Mouse (Mus musculus) heart, postnatal 0 days (tissue): ENCODE data around the gene Pla2g2c. TPM values are rescaled to one million over a fixed set of nuclear protein-coding genes. Genes with fewer than 3 reads are reported as not detected.

Experiments
- ATAC-seq: fragments of 200-750 bp; cut with Nextera tagmentation; 2 replicates; pipeline ENCODE4 v1.8.0; 2017; ENCODE audit warnings: low read depth, moderate number of reproducible peaks, moderate library complexity; ENCODE audit not compliant: insufficient read depth
- DNase-seq: peaks from one replicate; pipeline ENCODE4 v3.0.0-alpha.2; 2016; ENCODE audit warnings: low spot score
- H3K27ac ChIP-seq: fragments of 300-500 bp; sonication (generic); 2 replicates; pipeline ENCODE4 v1.5.1; 2014; ENCODE audit warnings: low read depth, mild to moderate bottlenecking
- H3K27me3 ChIP-seq: fragments of 300-500 bp; sonication (generic); 2 replicates; pipeline ENCODE4 v1.6.1; 2014; ENCODE audit warnings: low read length, mixed read lengths; ENCODE audit not compliant: control insufficient read depth, insufficient read depth
- H3K36me3 ChIP-seq: fragments of 300-500 bp; sonication (generic); replicated peaks from 2 replicates; pipeline ENCODE4 v1.6.1; 2014; ENCODE audit warnings: low read length, mixed read lengths; ENCODE audit not compliant: control insufficient read depth, insufficient read depth
- H3K4me1 ChIP-seq: fragments of 300-500 bp; sonication (generic); 2 replicates; pipeline ENCODE4 v1.6.1; 2014; ENCODE audit warnings: antibody characterized with exemption; ENCODE audit not compliant: control insufficient read depth, insufficient read depth
- H3K4me2 ChIP-seq: fragments of 300-500 bp; sonication (generic); 2 replicates; pipeline ENCODE4 v1.6.1; 2014; ENCODE audit warnings: low read depth, mild to moderate bottlenecking, low read length, moderate library complexity
- H3K4me3 ChIP-seq: fragments of 300-500 bp; sonication (generic); 2 replicates; pipeline ENCODE4 v1.5.1; 2014; ENCODE audit warnings: low read depth, low read length
- H3K9ac ChIP-seq: fragments of 300-500 bp; sonication (generic); replicated peaks from 2 replicates; pipeline ENCODE4 v1.6.1; 2014; ENCODE audit warnings: low read depth, low read length, mixed read lengths
- H3K9me3 ChIP-seq: fragments of 300-500 bp; sonication (generic); replicated peaks from 2 replicates; pipeline ENCODE4 v1.6.1; 2016; ENCODE audit warnings: low read length; ENCODE audit not compliant: control insufficient read depth
- CTCF ChIP-seq: IDR thresholded peaks from 2 replicates; pipeline ENCODE4 v1.5.1; 2016; ENCODE audit warnings: antibody characterized with exemption, control low read depth, low read depth
- EP300 ChIP-seq: IDR thresholded peaks from 2 replicates; pipeline ENCODE4 v1.6.1; 2016; ENCODE audit warnings: antibody characterized with exemption, low read depth
- WGBS: fragments of 180-500 bp; shearing (Covaris S2); extraction: QIAGEN DNeasy Blood & Tissue Kit; methylation state at CpG from one replicate; pipeline ENCODE4 v1.1.7; 2014; 5-methylcytosine and 5-hydroxymethylcytosine counted together
- polyA plus RNA-seq: library from polyadenylated mRNA; unstranded; fragments of >200 nt; fragmentation: Nextera tagmentation; extraction: Ambion mirVana; gene quantifications from 2 replicates; pipeline ENCODE4 v1.2.1, GENCODE M21; 2015
- total RNA-seq: library from RNA; depleted of rRNA; stranded (reverse); fragments of >200 nt; gene quantifications from 2 replicates; pipeline ENCODE4 v1.2.3, GENCODE M21; 2014; ENCODE audit warnings: low replicate concordance

The Pla2g2c gene
- total and polyA plus RNA-seq, 2 experiments from 2014 or later: 0.27 TPM; not detected in 1

- Histone ChIP-seq H3K27ac (no peak overlapping the region), H3K4me3 (no peak overlapping the region), H3K36me3 (no peaks in the 10 kb centered on the region), H3K4me2 (no peak overlapping the region), H3K4me1 (no peaks in the 10 kb centered on the region), H3K9ac (no peak overlapping the region), H3K9me3 (no peaks in the 10 kb centered on the region), H3K27me3 (peaks cover 11% of the 10 kb centered on the region; the same call in 1 of the 2 replicates)
- 40% methylated on average over 7 of the region's 7 CpGs for WGBS
- ATAC-seq (no peak), DNase-seq (no peak)
- no peak for TF ChIP-seq CTCF
- no peak for TF ChIP-seq EP300
Observed at GRCm38 (mm10) chr4:138739136-138739851, 14.7 kb downstream of the Pla2g2c start.

- H3K27me3 ChIP-seq: peaks cover 33% of the 10 kb centered on the region
- no peak overlapping the region for H3K27ac ChIP-seq
- H3K9ac ChIP-seq: no peak overlapping the region
- no peaks in the 10 kb centered on the region for H3K9me3 ChIP-seq
- TF ChIP-seq CTCF (no peak), EP300 (no peak)
- no peak overlapping the region for H3K4me3 ChIP-seq
- no peak overlapping the region for H3K4me2 ChIP-seq
- 65% methylated on average over 4 of the region's 4 CpGs for WGBS
- H3K36me3 ChIP-seq: no peaks in the 10 kb centered on the region
- H3K4me1 ChIP-seq: no peaks in the 10 kb centered on the region
- ATAC-seq: no peak
- no peak for DNase-seq
Observed at GRCm38 (mm10) chr4:138745884-138746283, 21.3 kb downstream of the Pla2g2c start.

- no peaks in the 10 kb centered on the region for H3K4me1 ChIP-seq
- ATAC-seq (no peak), DNase-seq (no peak)
- WGBS: 76% methylated on average over 9 of the region's 9 CpGs
- H3K27ac ChIP-seq: no peak overlapping the region
- H3K4me2 ChIP-seq: no peak overlapping the region
- TF ChIP-seq CTCF (no peak), EP300 (no peak)
- H3K27me3 ChIP-seq: peaks cover 28% of the 10 kb centered on the region
- H3K4me3 ChIP-seq: no peak overlapping the region
- H3K9me3 ChIP-seq: no peaks in the 10 kb centered on the region
- no peaks in the 10 kb centered on the region for H3K36me3 ChIP-seq
- no peak overlapping the region for H3K9ac ChIP-seq
Observed at GRCm38 (mm10) chr4:138746866-138747265, 22.3 kb downstream of the Pla2g2c start.

GRCm38 (mm10) chr4:138747851-138748250, 23.3 kb downstream of the Pla2g2c start:
- Histone ChIP-seq H3K27ac (no peak overlapping the region), H3K9me3 (no peaks in the 10 kb centered on the region), H3K4me2 (no peak overlapping the region), H3K27me3 (peaks cover 28% of the 10 kb centered on the region), H3K9ac (no peak overlapping the region), H3K4me3 (no peak overlapping the region), H3K36me3 (no peaks in the 10 kb centered on the region), H3K4me1 (no peaks in the 10 kb centered on the region)
- TF ChIP-seq CTCF: no peak
- no peak for TF ChIP-seq EP300
- WGBS: 67% methylated on average over 10 of the region's 10 CpGs
- no peak for DNase-seq
- no peak for ATAC-seq

GRCm38 (mm10) chr4:138748369-138749072, 23.9 kb downstream of the Pla2g2c start:
- ATAC-seq (peak; percentile 40; the same call in 1 of the 2 replicates), DNase-seq (peak; percentile 16)
- Histone ChIP-seq H3K27me3 (peaks cover 22% of the 10 kb centered on the region), H3K9ac (no peak overlapping the region), H3K4me2 (no peak overlapping the region), H3K27ac (no peak overlapping the region), H3K36me3 (no peaks in the 10 kb centered on the region), H3K4me3 (no peak overlapping the region), H3K4me1 (no peaks in the 10 kb centered on the region), H3K9me3 (no peaks in the 10 kb centered on the region)
- 45% methylated on average over 8 of the region's 8 CpGs for WGBS
- TF ChIP-seq EP300 (no peak), CTCF (peak; percentile 80)

- Histone ChIP-seq H3K9me3 (no peaks in the 10 kb centered on the region), H3K9ac (no peak overlapping the region), H3K4me1 (no peaks in the 10 kb centered on the region), H3K36me3 (no peaks in the 10 kb centered on the region), H3K4me2 (no peak overlapping the region), H3K4me3 (no peak overlapping the region), H3K27ac (no peak overlapping the region), H3K27me3 (peaks cover 20% of the 10 kb centered on the region)
- DNase-seq (no peak), ATAC-seq (no peak)
- TF ChIP-seq EP300 (no peak), CTCF (no peak)
- 97% methylated on average over 6 of the region's 6 CpGs for WGBS
Observed at GRCm38 (mm10) chr4:138752603-138753002, 28.0 kb downstream of the Pla2g2c start.
